ENCODE assay signal across 8 mouse cellular contexts in the genomic region with DNA sequence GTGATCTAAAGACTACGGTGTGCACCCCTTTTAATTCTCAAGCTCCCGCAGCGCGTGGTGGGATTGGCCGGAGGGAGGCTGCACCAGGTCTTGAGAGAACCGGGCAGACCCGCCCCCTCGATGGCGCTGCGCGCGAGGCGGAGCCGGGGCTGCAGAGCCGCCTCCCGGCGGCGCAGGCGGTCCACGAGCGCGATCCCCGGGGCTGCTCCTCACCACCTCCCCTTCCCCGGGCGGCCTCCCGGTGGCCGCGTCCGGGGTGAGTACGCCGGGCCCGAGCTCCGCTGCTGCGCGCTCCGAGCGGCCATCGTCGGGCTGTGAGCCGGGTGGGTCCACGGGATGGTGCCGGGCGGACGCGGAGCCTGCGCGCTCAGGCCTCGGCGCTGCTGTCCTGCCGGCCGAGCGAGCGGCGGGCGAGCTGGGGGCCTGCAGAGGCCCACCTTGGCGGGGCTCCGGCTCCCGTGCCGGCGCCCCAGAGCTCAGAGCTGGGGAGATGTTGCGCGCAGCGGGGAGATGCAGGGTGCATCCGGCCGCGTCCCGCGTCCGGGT. TPM values are rescaled to one million over a fixed set of nuclear protein-coding genes. Genes with fewer than 3 reads are reported as not detected.
DNase-seq lines count a peak whose midpoint lies in the region; ATAC-seq and TF ChIP-seq lines count a peak whose summit lies in the region.

A gene (plus strand): TSS at position 152 of the 546 bp plus-strand sequence.

- peak within 1 kb of the TSS; percentile 79 for H3K9ac ChIP-seq in ES-Bruce4 (ENCODE audit: low read depth, poor library complexity, severe bottlenecking)
- peak within 1 kb of the TSS; percentile 87 for H3K9ac ChIP-seq in lung, embryonic 15.5 days

- DNase-seq in cerebellum, adult 2 months, result peak; percentile 75 to 80
- DNase-seq in frontal cortex, adult 2 months (ENCODE audit: extremely low spot score in 1 of 2, low spot score in 1 of 2), result peak; percentile 57 to 84
- peak; percentile 87 for DNase-seq in layer of hippocampus, adult 9-11 months
- peak; percentile 71 for DNase-seq in ovary, postnatal 14 days (ENCODE audit: low spot score)
- DNase-seq in thymus, postnatal 4 days, result peak; percentile 77

- H3K27ac ChIP-seq in ES-Bruce4 (ENCODE audit: insufficient read depth, low read length), result no peak within 1 kb of the TSS
- peak within 1 kb of the TSS; percentile 76 for H3K27ac ChIP-seq in cerebellum, adult 2 months (ENCODE audit: insufficient read depth, low read length)
- H3K27ac ChIP-seq in lung, embryonic 15.5 days, result peak within 1 kb of the TSS; percentile 79

- H3K4me2 ChIP-seq in lung, embryonic 15.5 days, result peak within 1 kb of the TSS; percentile 78

- no peak for TF ChIP-seq CTCF in ES-Bruce4 (IDR thresholded peaks at IDR 0.05; ENCODE audit: low read depth, low read length)
- no peak for TF ChIP-seq CTCF in cerebellum, adult 2 months (IDR thresholded peaks at IDR 0.05; ENCODE audit: borderline replicate concordance, insufficient read depth, low read depth, low read length)

- peak within 1 kb of the TSS; percentile 82 for H3K4me3 ChIP-seq in ES-Bruce4 (ENCODE audit: low read depth, low read length)
- peak within 1 kb of the TSS; percentile 99 for H3K4me3 ChIP-seq in cerebellum, adult 2 months (replicated peaks; ENCODE audit: insufficient read depth, low read depth, low read length)
- peak within 1 kb of the TSS; percentile 90 for H3K4me3 ChIP-seq in lung, embryonic 15.5 days

- no peaks in the 10 kb centered on the region for H3K4me1 ChIP-seq in ES-Bruce4 (ENCODE audit: control insufficient read depth, insufficient read depth, low read length)
- no peaks in the 10 kb centered on the region for H3K4me1 ChIP-seq in cerebellum, adult 2 months (ENCODE audit: control insufficient read depth, insufficient read depth, low read length)
- peaks cover 11% of the 10 kb centered on the region for H3K4me1 ChIP-seq in lung, embryonic 15.5 days

- H3K27me3 ChIP-seq in ES-Bruce4 (ENCODE audit: control insufficient read depth, insufficient read depth, low read length, poor library complexity, severe bottlenecking), result no peaks in the 10 kb centered on the region
- H3K27me3 ChIP-seq in cerebellum, adult 2 months (ENCODE audit: control insufficient read depth, insufficient read depth, low read length), result no peaks in the 10 kb centered on the region
- H3K27me3 ChIP-seq in lung, embryonic 15.5 days, result no peaks in the 10 kb centered on the region

- no peaks in the 10 kb centered on the region for H3K9me3 ChIP-seq in ES-Bruce4 (replicated peaks; ENCODE audit: control insufficient read depth, insufficient read depth, low read length, poor library complexity, severe bottlenecking)
- H3K9me3 ChIP-seq in lung, embryonic 15.5 days, result no peaks in the 10 kb centered on the region

- TF ChIP-seq POLR2A in ES-Bruce4 (IDR thresholded peaks at IDR 0.05; ENCODE audit: insufficient read depth, low read length), result peak; percentile 18
- 0 out of 2 replicates have a peak, but pooled peaks have one; percentile 31 for TF ChIP-seq POLR2A in cerebellum, adult 2 months (IDR thresholded peaks at IDR 0.05; ENCODE audit: borderline replicate concordance, insufficient read depth, low read length)

- under 1% methylated on average over 67 of the region's 69 CpGs for WGBS in cerebellum, adult 2 months
- WGBS in lung, embryonic 15.5 days, result 1% methylated on average over 62 of the region's 69 CpGs

- no peaks in the 10 kb centered on the region for H3K36me3 ChIP-seq in ES-Bruce4 (ENCODE audit: control insufficient read depth, insufficient read depth, low read length, poor library complexity, severe bottlenecking)
- H3K36me3 ChIP-seq in lung, embryonic 15.5 days, result no peaks in the 10 kb centered on the region

- TF ChIP-seq EP300 in ES-Bruce4 (IDR thresholded peaks at IDR 0.05; ENCODE audit: insufficient read depth, low read depth, low read length), result no peak

- peak; percentile 66 to 88 for ATAC-seq in hematopoietic stem cell, adult 5-6 weeks (replicated peaks in 1 of 2; ENCODE audit: insufficient read depth in 1 of 2, low FRiP score in 2 of 2, low TSS enrichment in 1 of 2, low read depth in 1 of 2, poor library complexity in 2 of 2, severe bottlenecking in 2 of 2)
- peak; percentile 95 for ATAC-seq in lung, embryonic 15.5 days (ENCODE audit: borderline replicate concordance, extremely low read depth, low FRiP score, low TSS enrichment)

RNA-seq across cellular contexts. Expression of the gene that starts here (rescaled TPM):
- 17.1 and 19.2 TPM in 2 replicates for polyA plus RNA-seq in ES-Bruce4 (2011; ENCODE audit: insufficient read depth, insufficient read length, low read depth, missing spikeins)
- polyA plus RNA-seq in cerebellum, adult 2 months (2012; rRNA removed), result 18.0 and 19.9 TPM in 2 replicates
- polyA plus RNA-seq in frontal cortex, adult 2 months (2012; rRNA removed), result 21.4 and 22.1 TPM in 2 replicates
- 29.8 and 37.3 TPM in 2 replicates for total RNA-seq in hematopoietic stem cell, adult 5-6 weeks (2017)
- polyA plus RNA-seq in lung, embryonic 15.5 days (2015; fragmentation: Nextera tagmentation; extraction: Ambion mirVana), result 37.4 TPM in 2 replicates
